Mouse (Mus musculus): ENCODE data around the gene Rab11fip4.

The Rab11fip4 gene

GRCm38 (mm10) chr11:79615871-79616270 lies 24.9 kb downstream of the Rab11fip4 start:
- no peak for DNase-seq

DNA sequence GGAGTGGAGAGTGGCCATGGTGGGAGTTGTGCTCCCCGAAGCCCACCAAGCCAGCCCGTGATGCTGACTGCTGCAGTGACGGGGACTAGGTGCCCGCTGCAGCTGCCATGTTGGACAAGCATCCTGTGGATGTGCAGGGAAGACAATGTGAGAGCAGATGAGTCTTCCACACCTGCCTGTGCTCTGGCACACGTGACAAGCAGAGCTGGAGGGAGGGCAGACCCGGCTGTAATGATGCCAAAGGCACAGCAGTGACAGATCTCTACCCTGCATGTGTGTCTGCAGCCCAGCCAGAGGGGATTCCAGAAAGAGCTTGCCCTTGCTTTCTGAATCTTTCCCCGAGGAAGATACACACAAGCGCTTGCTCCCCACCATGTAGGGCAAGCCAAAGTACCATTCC lies 27.0 kb downstream of the Rab11fip4 start:
- no peak for DNase-seq

DNA sequence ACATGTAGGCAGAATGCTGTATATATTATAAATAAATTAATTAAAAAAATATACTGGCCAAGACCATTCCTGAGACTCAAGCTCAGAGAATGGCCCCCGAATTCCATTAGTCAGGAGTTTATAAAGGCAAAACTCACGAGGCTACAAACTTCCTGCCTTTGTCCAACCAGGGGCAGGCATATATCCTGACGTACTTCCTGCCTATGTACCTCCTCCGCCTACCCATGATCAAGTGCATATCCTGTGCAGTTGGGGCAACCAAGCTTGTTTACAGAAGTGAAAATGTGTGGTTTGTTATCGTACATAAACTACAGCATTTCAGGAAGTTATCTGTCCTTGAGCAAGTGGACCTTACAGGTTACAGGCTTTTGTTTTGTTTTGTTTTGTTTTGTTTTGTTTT lies 32.0 kb downstream of the Rab11fip4 start:
- DNase-seq, result no peak

DNA sequence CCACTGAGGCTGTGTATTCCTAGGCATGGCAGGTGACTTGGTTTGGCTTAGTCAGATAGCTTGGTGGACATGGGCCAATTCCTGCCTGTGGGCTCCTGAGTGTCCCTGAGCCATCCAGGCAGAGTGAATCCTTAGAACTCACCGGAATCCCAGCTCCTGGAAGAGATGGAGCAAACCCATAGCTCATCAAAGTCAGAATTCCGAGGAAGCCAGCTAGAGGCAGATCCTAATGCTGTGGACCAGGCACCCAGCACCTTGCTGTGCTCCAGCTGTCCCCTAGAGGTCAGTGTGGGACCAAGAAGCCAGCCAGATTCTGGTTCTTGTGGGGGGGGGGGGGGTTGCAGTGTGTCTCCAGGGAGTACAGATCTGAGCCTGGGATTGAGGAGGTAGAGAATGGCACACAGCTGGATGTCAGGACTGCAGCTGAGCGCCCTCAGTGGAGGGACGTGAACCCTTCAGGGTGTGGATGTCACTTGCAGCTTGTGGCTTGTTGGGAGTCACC lies 33.8 kb downstream of the Rab11fip4 start:
- DNase-seq, result peak; percentile 72 to 76

DNA sequence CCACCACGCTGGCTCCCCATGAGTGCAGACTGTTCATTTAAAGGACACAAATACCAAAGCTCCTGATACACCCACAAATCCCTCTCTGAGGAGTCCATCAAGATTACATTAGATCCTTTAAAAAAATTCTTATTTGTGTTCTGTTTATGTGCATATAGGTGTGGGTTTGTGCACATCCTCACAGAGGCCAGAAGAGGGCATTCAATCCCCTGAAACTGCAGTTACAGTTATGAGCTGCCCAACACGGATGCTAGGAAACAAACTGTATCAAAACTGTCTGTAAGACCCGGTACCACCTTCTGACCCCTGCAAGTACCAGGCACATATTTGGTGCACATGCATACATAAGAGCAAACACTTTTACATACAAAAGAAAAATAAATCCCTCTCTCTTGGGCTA lies 37.7 kb downstream of the Rab11fip4 start:
- DNase-seq, result no peak

- peak; percentile 30 to 59 for DNase-seq
Observed at GRCm38 (mm10) chr11:79629752-79630374, 38.9 kb downstream of the Rab11fip4 start.

DNA sequence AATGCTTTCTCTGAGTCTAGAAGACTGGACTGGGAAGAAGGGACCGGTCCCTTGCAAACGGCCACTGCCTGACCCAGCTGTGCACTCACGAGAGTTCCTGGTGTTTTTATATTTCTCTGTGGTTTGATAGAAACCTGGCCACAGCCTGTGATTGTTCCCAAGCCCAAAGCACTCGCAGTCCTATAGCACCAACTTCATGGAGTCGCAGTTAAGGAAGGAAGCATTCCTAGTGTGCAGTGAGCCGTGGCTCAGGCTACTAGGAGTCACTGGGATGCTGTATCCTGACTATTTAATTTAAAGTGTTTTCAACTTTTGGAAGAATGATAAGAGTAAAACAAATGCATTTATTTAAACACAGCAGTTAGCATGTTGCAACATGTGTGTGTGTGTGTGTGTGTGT lies 39.5 kb downstream of the Rab11fip4 start:
- no peak for DNase-seq

DNA sequence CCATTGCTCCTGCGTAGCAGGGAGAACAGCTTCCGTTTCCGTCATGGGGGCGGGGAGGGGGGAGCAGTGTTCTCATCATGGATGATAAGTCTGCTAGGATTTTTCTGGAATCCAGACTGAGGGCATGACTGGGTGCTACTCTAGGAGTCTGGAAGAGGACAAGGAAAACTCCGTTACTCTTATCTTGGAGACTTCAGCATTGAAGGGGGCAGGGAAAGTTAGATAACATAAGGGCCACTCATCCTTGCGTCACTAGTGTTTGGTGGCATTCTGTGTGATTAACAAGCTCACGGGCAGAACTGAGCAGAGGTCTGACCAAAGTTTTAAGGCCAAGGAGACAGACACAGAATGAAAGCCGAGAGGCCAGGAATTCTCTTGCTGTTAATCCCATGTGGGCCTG lies 42.4 kb downstream of the Rab11fip4 start:
- DNase-seq, result no peak

DNA sequence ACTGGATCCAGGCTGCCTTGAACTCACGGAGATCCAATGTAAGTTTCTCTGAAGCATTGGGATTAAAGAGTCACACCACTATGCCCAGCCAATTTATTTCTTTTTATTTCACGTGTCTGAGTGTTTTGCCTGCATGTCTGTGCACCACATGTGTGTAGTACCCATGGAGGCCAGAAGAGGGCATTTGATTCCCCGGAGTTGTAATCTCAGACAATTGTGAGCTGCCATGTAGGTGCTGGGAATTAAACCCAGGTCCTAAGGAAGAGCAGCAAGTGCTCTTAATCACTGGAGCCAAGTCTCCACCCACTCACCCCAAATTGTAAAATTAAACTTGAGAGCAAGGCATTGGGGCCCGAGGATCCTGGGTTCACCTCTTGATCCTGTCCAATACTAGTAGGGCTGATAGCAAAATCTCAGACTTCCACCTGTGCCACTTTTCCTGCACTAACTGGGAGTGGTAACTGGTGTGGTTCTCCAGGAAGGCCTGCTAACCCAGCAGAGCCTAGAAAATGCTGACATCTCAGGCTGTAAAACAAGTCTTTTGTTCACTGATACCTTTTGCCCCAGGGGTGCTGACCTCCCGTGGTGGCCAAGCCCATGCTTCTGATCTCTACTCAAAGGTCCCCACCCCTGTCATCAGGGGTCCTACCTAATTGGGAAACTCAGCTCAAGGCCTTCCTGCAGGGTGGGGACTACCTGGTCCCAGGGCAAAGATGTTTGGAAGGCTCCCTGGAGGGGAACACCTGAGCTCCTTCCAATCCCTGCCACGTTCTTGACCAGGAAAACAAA lies 44.8 kb downstream of the Rab11fip4 start:
- DNase-seq, result no peak

GRCm38 (mm10) chr11:79636481-79636880 lies 45.5 kb downstream of the Rab11fip4 start:
- DNase-seq, result no peak

GRCm38 (mm10) chr11:79638691-79639090 lies 47.7 kb downstream of the Rab11fip4 start:
- DNase-seq, result peak in 1 of 2 experiments; percentile 6

DNA sequence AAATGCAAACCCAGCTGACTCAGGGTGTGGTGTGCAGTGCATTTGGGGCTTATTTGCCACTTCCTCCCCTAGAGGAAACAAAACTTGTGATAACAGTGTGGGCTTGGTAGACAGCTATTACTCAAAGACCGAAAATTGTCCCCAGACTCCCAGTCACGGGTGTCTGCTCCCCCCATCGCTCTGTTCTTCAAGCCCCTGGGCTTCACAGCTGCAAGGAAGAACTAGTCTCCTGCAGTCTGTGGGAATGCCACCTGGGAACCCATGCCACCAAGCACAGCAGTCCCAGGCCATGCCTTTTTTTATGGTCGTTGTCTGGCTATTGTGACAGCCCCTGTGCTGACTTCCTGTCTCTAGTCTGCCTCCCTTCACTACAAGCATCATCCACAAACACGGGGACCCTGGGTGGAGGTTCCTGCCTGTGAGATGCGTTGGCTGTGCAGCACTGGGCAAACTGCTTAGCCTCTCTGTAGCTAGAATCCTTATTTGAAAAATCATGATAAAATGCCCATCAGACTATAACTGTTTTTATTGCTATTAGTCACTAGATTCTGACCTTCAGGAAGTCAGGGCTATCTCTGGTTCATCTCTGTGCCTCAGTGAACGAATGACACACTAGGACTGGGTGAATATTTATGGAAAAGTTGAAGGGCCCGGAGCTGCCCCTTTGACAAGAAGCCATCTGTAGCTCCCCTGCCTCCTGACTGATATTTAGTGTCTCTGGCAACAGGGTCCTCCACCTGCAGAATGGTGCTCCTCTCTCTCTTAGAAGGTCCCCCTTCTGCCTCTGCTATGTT lies 50.1 kb downstream of the Rab11fip4 start:
- no peak for DNase-seq

DNA sequence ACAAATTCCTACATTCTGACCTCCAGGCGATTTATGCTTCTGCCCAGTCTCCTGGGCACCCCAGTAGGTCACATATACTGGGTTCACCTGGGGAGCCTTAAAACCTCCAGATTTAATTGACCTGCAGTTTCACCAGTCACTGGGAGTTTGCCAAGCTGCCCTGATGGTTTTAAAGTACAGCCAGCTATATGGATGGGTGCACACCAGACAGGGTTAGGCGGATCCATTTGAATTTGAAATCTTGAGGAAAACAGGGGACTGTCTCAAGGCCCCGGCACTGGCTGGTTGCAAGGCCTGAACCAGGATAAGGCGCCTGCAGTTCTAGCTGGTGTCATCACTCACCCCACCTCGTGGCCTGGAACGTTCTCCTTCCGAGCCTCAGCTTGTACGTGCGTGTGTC lies 52.7 kb downstream of the Rab11fip4 start:
- DNase-seq, result peak; percentile 89 to 90

GRCm38 (mm10) chr11:79644717-79645191 lies 53.7 kb downstream of the Rab11fip4 start:
- peak; percentile 31 to 57 for DNase-seq

DNA sequence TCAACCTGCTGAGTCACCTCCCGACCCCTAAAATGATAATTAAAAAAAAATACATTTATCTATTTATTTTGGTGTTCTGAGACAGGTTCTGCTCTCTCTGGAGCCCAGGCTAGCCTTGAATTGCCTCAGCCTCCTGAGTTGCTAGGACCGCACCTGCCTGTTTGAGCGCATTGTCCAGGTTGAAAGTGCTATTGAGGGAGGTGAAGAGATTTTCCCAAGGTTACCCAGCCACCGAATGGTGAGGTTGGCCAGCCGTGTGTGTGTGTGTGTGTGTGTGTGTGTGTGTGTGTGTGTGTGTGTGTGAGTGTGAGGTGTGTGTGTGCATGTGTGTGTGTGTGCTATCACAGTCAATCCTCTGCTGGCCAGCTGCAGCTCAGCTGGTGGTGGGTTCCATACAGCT lies 55.0 kb downstream of the Rab11fip4 start:
- DNase-seq, result no peak

GRCm38 (mm10) chr11:79646467-79647070 lies 55.6 kb downstream of the Rab11fip4 start:
- DNase-seq, result peak; percentile 77 to 87

DNA sequence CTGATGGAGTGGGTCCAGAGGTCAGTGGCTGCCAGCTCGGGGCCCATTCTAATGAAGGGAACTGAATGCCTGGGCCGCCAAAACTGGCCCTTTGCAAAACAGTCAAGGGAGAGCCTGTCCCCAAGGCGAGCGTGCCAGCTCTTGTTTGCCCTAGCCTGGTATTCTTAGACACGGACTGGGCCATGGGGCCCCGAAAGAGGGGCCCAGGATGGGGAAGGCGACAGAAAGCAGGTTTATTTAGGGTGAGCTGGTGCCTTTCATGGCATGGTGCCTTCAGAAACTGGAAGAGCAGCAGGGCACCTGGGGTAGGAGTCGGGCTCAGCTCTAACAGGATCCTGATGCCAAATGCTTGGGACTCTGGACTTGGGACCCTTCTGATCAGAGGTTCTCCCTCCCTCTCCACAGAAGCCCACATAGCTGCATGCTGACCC lies 56.1 kb downstream of the Rab11fip4 start:
- DNase-seq, result peak; percentile 73 to 85

- DNase-seq, result peak in 1 of 2 experiments; percentile 43
Observed at GRCm38 (mm10) chr11:79650359-79650835, 59.4 kb downstream of the Rab11fip4 start.

DNA sequence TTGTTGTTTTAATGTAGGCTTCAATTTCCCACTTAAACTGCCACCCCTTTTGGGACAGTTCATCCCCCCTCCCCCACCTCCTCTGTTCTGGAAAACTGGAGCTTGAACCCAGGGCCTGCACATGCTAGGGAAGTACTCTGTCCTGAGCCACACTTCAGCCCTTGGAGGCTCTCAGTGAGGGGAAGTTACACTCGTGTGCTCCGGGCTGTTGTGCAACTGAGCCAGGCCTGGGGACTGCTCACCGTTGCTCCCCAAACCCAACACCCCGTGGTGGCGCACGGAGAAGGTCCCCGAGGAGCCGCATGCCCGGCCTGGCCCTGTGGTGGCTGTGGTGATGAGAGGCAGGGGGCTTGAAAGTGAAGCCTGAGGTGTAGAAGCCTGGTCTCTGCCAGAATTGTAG lies 61.2 kb downstream of the Rab11fip4 start:
- peak in 1 of 2 experiments; percentile 35 for DNase-seq

DNA sequence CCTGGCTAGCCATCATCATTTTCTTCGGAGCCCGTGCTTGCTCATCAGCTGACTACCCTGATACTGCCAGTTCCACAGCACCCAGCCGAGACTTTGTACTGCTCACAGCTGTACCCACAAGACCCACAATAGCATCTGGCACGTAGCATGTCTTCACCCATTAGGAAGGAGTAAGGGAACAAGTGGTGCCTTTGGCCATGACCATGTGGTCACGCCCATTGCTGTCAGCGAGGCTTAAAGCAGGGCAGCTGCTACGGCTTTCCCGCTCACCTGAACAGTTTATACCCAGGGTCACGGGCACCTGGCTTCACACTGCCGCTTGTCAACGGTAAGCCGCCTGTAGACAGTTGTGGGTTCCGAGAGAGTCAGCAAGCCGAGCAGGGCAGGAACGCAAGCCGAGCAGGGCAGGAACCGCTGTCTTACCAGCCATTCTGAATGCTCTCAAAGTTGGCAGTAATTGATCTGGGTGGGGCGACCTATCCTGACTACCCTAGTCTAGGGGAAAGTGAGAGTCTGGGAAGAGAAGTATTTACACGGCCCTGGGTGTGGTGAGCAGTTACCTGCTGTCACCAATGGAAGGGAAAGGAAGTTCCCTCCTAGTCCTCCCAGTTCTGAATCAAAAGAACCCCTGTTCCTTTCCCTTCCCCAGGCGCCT lies 62.0 kb downstream of the Rab11fip4 start:
- peak in 1 of 2 experiments; percentile 72 for DNase-seq

DNA sequence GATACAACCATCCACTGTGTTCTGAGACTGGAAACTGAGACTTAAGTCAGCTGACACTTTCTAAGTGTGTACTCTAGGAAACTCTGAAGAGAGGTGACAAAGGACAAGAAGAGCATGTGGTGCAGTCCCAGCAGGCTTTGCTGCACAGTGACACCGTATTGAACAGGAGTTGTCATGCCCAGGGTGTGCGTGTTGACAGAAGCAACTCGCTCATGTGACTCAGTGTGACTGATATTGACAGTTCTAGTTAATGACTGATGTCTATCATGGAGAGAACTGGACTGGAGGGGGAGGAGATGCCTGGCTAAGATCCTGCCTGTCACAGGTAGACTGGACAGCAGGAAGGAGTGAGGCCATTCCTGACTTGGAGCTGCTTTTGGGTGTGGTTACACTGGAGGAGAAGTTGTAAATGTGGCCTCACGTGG lies 63.4 kb downstream of the Rab11fip4 start:
- DNase-seq, result peak in 1 of 2 experiments; percentile 34

DNA sequence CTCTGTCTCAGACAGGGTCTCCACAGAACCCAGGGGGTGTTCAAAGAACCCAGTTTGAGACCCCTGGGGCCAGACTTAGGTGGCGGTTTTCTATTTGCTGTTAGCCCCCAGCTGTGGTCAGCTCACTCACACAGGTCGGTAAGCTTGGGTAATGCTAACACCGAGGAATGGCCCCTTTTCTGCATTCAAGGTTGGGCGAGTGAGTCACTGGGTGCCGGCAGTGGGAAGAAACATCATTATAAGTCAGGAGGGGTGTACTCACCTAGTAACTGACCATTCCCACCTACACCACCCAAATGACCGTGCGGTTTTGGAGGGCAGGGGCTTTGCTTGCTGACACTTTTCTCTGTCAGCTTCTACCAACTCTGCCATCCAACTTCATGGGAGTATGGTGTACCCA lies 64.6 kb downstream of the Rab11fip4 start:
- DNase-seq, result no peak
